Mouse (Mus musculus): Measurements from ENCODE around the gene Ppl. TPM values are rescaled to one million over a fixed set of nuclear protein-coding genes. Genes with fewer than 3 reads are reported as not detected.

Gene Ppl
- polyA plus RNA-seq, 1 experiment, result 0.02 TPM

DNA sequence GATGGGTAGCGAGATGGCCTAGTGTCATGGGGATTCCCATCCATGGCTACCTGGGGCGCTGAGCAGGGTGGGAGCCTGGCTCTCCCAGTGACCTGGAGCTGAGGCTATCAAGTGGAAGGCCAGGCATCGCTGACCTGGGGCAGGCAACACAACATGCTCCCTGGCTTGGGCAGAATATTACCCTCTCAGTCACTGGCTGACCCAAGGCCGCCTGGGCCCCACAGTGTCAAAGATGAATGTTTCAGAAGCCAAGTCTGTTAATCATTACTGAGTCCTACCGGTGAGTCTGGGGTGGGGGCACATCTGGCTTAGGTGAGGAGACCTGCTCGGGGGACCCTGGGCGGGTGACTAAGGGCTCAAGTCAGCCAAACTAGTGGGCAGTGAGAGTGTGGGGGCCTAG, 22.3 kb downstream of the Ppl start:
- Histone ChIP-seq H3ac (ENCODE audit: control insufficient read depth, insufficient read length) (no peak overlapping the region), H3K79me2 (ENCODE audit: control insufficient read depth, insufficient read depth) (no peaks in the 10 kb centered on the region), H3K4me2 (ENCODE audit: low read depth) (no peak overlapping the region), H3K4me3 (no peak overlapping the region), H3K36me3 (ENCODE audit: control insufficient read depth, insufficient read depth) (no peaks in the 10 kb centered on the region), H3K27me3 (ENCODE audit: control insufficient read depth, insufficient read depth, insufficient read length) (peaks cover 25% of the 10 kb centered on the region)
- no peak for TF ChIP-seq MAX (IDR thresholded peaks at IDR 0.05; ENCODE audit: low read depth)
- TF ChIP-seq SRF (IDR thresholded peaks at IDR 0.05; ENCODE audit: control insufficient read depth, insufficient read length, low read depth), result no peak
- TF ChIP-seq CEBPB (IDR thresholded peaks at IDR 0.05; ENCODE audit: insufficient read depth, poor library complexity, severe bottlenecking), result no peak

DNA sequence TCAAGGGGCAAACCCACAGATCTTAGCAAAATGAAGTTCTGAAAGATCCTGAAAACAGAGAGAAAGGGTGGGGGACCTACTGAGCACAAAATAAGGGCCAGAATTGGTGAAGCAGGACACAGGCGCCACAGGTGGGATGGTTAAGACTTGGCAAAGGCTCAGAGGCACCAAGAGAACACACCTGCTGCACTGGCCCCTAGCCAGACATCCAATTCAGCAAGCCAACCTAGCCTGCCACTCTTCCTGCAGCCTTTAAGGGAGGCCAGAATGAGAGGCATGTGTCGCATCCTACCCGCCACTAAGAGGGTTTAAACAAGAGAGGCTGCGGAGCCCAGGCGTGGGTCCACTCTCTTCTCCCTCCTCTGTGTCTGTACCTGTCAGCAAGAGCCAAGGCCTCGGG, 31.2 kb downstream of the Ppl start:
- no peaks in the 10 kb centered on the region for H3K36me3 ChIP-seq (ENCODE audit: control insufficient read depth, insufficient read depth)
- no peak overlapping the region for H3ac ChIP-seq (ENCODE audit: control insufficient read depth, insufficient read length)
- H3K27me3 ChIP-seq (ENCODE audit: control insufficient read depth, insufficient read depth, insufficient read length), result peaks cover 72% of the 10 kb centered on the region
- H3K4me3 ChIP-seq, result no peak overlapping the region
- no peak overlapping the region for H3K4me2 ChIP-seq (ENCODE audit: low read depth)
- TF ChIP-seq E2F4 (IDR thresholded peaks at IDR 0.05; ENCODE audit: insufficient read depth) (no peak), TCF12 (IDR thresholded peaks at IDR 0.05; ENCODE audit: insufficient read depth, poor library complexity, severe bottlenecking) (no peak), MYOD1 (IDR thresholded peaks at IDR 0.05; ENCODE audit: control insufficient read depth in 1 of 3, insufficient read length in 2 of 3, low read depth in 2 of 3) (no peak), REST (IDR thresholded peaks at IDR 0.05; ENCODE audit: insufficient read depth, insufficient read length) (no peak)
- no peaks in the 10 kb centered on the region for H3K79me2 ChIP-seq (ENCODE audit: control insufficient read depth, insufficient read depth)

DNA sequence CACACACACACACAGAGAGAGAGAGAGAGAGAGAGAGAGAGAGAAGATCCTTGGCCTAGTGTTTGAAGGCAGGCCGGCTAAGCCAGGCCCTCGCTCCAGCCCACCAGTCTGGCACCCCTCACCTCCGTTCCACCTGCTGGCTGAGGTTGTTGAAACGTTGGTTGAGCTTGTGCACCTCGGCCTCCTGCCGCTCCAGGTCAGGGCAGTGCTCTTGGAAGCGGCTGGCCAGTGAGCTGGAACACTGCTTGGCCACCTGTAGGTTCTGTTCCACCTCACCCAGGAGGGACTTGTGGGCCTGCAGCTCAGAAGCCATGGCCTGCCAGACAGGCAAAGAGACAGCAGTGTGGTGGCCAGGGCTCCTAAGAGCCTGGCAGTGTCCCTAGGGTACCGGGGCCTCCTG, 35.7 kb downstream of the Ppl start:
- no peaks in the 10 kb centered on the region for H3K36me3 ChIP-seq (ENCODE audit: control insufficient read depth, insufficient read depth)
- H3K79me2 ChIP-seq (ENCODE audit: control insufficient read depth, insufficient read depth), result no peaks in the 10 kb centered on the region
- no peak overlapping the region for H3K4me2 ChIP-seq (ENCODE audit: low read depth)
- H3K27me3 ChIP-seq (ENCODE audit: control insufficient read depth, insufficient read depth, insufficient read length), result peaks cover 32% of the 10 kb centered on the region
- H3ac ChIP-seq (ENCODE audit: control insufficient read depth, insufficient read length), result no peak overlapping the region
- TF ChIP-seq E2F4 (IDR thresholded peaks at IDR 0.05; ENCODE audit: insufficient read depth), result no peak
- no peak for TF ChIP-seq MYOG (IDR thresholded peaks at IDR 0.05; ENCODE audit: control insufficient read depth in 1 of 3, insufficient read depth in 1 of 3, insufficient read length in 2 of 3, low read depth in 2 of 3)
- no peak for TF ChIP-seq MYOD1 (IDR thresholded peaks at IDR 0.05; ENCODE audit: control insufficient read depth in 1 of 3, insufficient read length in 2 of 3, low read depth in 2 of 3)
- TF ChIP-seq CEBPB (IDR thresholded peaks at IDR 0.05; ENCODE audit: insufficient read depth, poor library complexity, severe bottlenecking), result no peak
- TF ChIP-seq MAX (IDR thresholded peaks at IDR 0.05; ENCODE audit: low read depth), result no peak
- no peak for TF ChIP-seq REST (IDR thresholded peaks at IDR 0.05; ENCODE audit: insufficient read depth, insufficient read length)
- TF ChIP-seq SRF (IDR thresholded peaks at IDR 0.05; ENCODE audit: control insufficient read depth, insufficient read length, low read depth), result no peak
- H3K4me3 ChIP-seq, result no peak overlapping the region

DNA sequence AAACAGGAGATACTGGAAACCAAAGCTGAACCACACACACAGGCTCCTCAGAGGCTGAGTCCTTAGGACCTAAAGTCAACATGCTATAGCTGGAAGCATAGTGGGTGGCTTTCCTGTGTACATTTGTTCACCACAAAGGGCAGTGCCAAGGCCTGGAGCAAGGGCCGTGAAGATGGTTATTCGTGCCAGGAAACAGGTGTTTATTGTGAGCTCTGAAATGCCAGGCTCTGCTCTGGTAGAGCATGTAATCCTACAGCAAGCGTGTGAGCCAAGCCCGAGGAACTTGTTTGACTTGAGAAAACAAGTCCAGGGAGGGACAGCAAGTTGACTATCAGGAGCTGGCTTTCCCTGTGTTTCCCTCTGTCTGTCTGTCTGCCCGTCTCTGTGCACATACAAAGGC, 38.9 kb downstream of the Ppl start:
- no peak overlapping the region for H3ac ChIP-seq (ENCODE audit: control insufficient read depth, insufficient read length)
- no peaks in the 10 kb centered on the region for H3K36me3 ChIP-seq (ENCODE audit: control insufficient read depth, insufficient read depth)
- TF ChIP-seq USF1 (IDR thresholded peaks at IDR 0.05; ENCODE audit: low read depth) (no peak), TCF12 (IDR thresholded peaks at IDR 0.05; ENCODE audit: insufficient read depth, poor library complexity, severe bottlenecking) (no peak), POLR2AphosphoS2 (IDR thresholded peaks at IDR 0.05; ENCODE audit: insufficient read length, low read depth) (no peak), CEBPB (IDR thresholded peaks at IDR 0.05; ENCODE audit: insufficient read depth, poor library complexity, severe bottlenecking) (no peak), SRF (IDR thresholded peaks at IDR 0.05; ENCODE audit: control insufficient read depth, insufficient read length, low read depth) (no peak), E2F4 (IDR thresholded peaks at IDR 0.05; ENCODE audit: insufficient read depth) (no peak), MAX (IDR thresholded peaks at IDR 0.05; ENCODE audit: low read depth) (no peak), TCF3 (IDR thresholded peaks at IDR 0.05; ENCODE audit: insufficient read length, low read depth) (no peak), MYOD1 (IDR thresholded peaks at IDR 0.05; ENCODE audit: control insufficient read depth in 1 of 3, insufficient read length in 2 of 3, low read depth in 2 of 3) (no peak), REST (IDR thresholded peaks at IDR 0.05; ENCODE audit: insufficient read depth, insufficient read length) (no peak), MYOG (IDR thresholded peaks at IDR 0.05; ENCODE audit: control insufficient read depth in 1 of 3, insufficient read depth in 1 of 3, insufficient read length in 2 of 3, low read depth in 2 of 3) (no peak), POLR2A (IDR thresholded peaks at IDR 0.05; ENCODE audit: insufficient read length, low read depth) (no peak)
- peaks cover 5% of the 10 kb centered on the region for H3K27me3 ChIP-seq (ENCODE audit: control insufficient read depth, insufficient read depth, insufficient read length)
- H3K4me3 ChIP-seq, result no peak overlapping the region
- H3K79me2 ChIP-seq (ENCODE audit: control insufficient read depth, insufficient read depth), result no peaks in the 10 kb centered on the region
- H3K4me2 ChIP-seq (ENCODE audit: low read depth), result no peak overlapping the region

DNA sequence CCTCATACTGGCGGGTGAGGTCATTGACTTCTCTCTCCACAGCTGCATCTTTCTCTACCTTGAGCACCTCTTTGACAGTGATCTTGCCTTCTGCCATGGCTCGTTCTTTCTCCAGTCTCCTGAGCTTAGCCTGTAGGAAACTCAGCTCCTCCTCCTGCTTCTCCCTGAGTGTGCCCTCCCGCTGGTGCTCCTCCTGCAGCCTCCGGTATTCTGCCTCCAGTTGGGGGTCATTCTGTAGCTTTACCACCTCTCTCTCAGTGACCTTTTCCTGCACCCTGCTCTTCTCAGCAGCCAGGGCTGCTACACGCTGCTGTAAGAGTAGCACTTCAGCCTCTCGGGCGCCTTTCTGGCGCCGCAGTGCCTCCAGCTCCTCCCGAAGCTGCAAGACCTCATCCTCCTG, 43.2 kb downstream of the Ppl start:
- Histone ChIP-seq H3ac (ENCODE audit: control insufficient read depth, insufficient read length) (no peak overlapping the region), H3K79me2 (ENCODE audit: control insufficient read depth, insufficient read depth) (no peaks in the 10 kb centered on the region), H3K4me2 (ENCODE audit: low read depth) (no peak overlapping the region), H3K4me3 (no peak overlapping the region), H3K36me3 (ENCODE audit: control insufficient read depth, insufficient read depth) (peaks cover 14% of the 10 kb centered on the region), H3K27me3 (ENCODE audit: control insufficient read depth, insufficient read depth, insufficient read length) (no peaks in the 10 kb centered on the region)
- TF ChIP-seq POLR2AphosphoS2 (IDR thresholded peaks at IDR 0.05; ENCODE audit: insufficient read length, low read depth) (no peak), CEBPB (IDR thresholded peaks at IDR 0.05; ENCODE audit: insufficient read depth, poor library complexity, severe bottlenecking) (no peak), E2F4 (IDR thresholded peaks at IDR 0.05; ENCODE audit: insufficient read depth) (no peak), MYOD1 (IDR thresholded peaks at IDR 0.05; ENCODE audit: control insufficient read depth in 1 of 3, insufficient read length in 2 of 3, low read depth in 2 of 3) (no peak), MAX (IDR thresholded peaks at IDR 0.05; ENCODE audit: low read depth) (no peak), MYOG (IDR thresholded peaks at IDR 0.05; ENCODE audit: control insufficient read depth in 1 of 3, insufficient read depth in 1 of 3, insufficient read length in 2 of 3, low read depth in 2 of 3) (no peak), USF1 (IDR thresholded peaks at IDR 0.05; ENCODE audit: low read depth) (no peak), REST (IDR thresholded peaks at IDR 0.05; ENCODE audit: insufficient read depth, insufficient read length) (no peak), POLR2A (IDR thresholded peaks at IDR 0.05; ENCODE audit: insufficient read length, low read depth) (no peak), TCF12 (IDR thresholded peaks at IDR 0.05; ENCODE audit: insufficient read depth, poor library complexity, severe bottlenecking) (no peak), TCF3 (IDR thresholded peaks at IDR 0.05; ENCODE audit: insufficient read length, low read depth) (no peak), SRF (IDR thresholded peaks at IDR 0.05; ENCODE audit: control insufficient read depth, insufficient read length, low read depth) (no peak)

All from myocyte (in vitro differentiated cells).